Mouse (Mus musculus) lung, postnatal 0 days (tissue): Measurements from ENCODE around the gene Upp2.

Experiments used
- CTCF ChIP-seq: IDR thresholded peaks from 2 replicates; pipeline ENCODE4 v1.5.1; 2016; ENCODE audit warnings: antibody characterized with exemption, mild to moderate bottlenecking
- EP300 ChIP-seq: IDR thresholded peaks from 2 replicates; pipeline ENCODE4 v1.6.1; 2016; ENCODE audit warnings: antibody characterized with exemption, mild to moderate bottlenecking, control low read depth

GRCm38 (mm10) chr2:58546264-58546663 lies 20.8 kb upstream of the Upp2 start:
- TF ChIP-seq CTCF (no peak), EP300 (no peak)
